Mouse (Mus musculus): ENCODE measurements at regions not wholly inside any gene's neighbourhood (a gene's known extent, or its start where the extent isn't known, plus 50 kb on each side); places are given as distances from the start of the nearest gene placed in this dataset.

GRCm38 (mm10) chr1:55888711-55889366 is 483.1 kb downstream of the Plcl1 start:
- DNase-seq (ENCODE audit: low spot score in 2 of 2): no peak

- DNase-seq (ENCODE audit: low spot score in 2 of 2): no peak
Observed at GRCm38 (mm10) chr1:55890511-55891151, 484.9 kb downstream of the Plcl1 start.

GRCm38 (mm10) chr1:55891894-55892293 is 486.2 kb downstream of the Plcl1 start:
- DNase-seq (ENCODE audit: low spot score in 2 of 2): no peak

- no peak for DNase-seq (ENCODE audit: low spot score in 2 of 2)
Observed at GRCm38 (mm10) chr1:55897572-55897971, 491.9 kb downstream of the Plcl1 start.

- no peak for DNase-seq (ENCODE audit: low spot score in 2 of 2)
Observed at GRCm38 (mm10) chr1:55898031-55898430, 492.3 kb downstream of the Plcl1 start.

- DNase-seq (ENCODE audit: low spot score in 2 of 2): no peak
Observed at GRCm38 (mm10) chr1:55900033-55900432, 494.3 kb downstream of the Plcl1 start.

- no peak for DNase-seq (ENCODE audit: low spot score in 2 of 2)
Observed at GRCm38 (mm10) chr1:55903177-55903576, 497.5 kb downstream of the Plcl1 start.

GRCm38 (mm10) chr1:55904571-55904970 is 498.9 kb downstream of the Plcl1 start:
- DNase-seq (ENCODE audit: low spot score in 2 of 2): no peak

GRCm38 (mm10) chr1:55905232-55905631 is 499.5 kb downstream of the Plcl1 start:
- DNase-seq (ENCODE audit: low spot score in 2 of 2): no peak

GRCm38 (mm10) chr1:55910024-55910423 is 504.3 kb downstream of the Plcl1 start:
- no peak for DNase-seq (ENCODE audit: low spot score in 2 of 2)

GRCm38 (mm10) chr1:55914284-55914683 is 508.6 kb downstream of the Plcl1 start:
- no peak for DNase-seq (ENCODE audit: low spot score in 2 of 2)

- no peak for DNase-seq (ENCODE audit: low spot score in 2 of 2)
Observed at GRCm38 (mm10) chr1:55915940-55916339, 510.2 kb downstream of the Plcl1 start.

- DNase-seq (ENCODE audit: low spot score in 2 of 2): no peak
Observed at GRCm38 (mm10) chr1:55919516-55919915, 513.8 kb downstream of the Plcl1 start.

GRCm38 (mm10) chr1:55946786-55947549 is 541.2 kb downstream of the Plcl1 start:
- no peak for DNase-seq (ENCODE audit: low spot score in 2 of 2)

GRCm38 (mm10) chr1:55947618-55948283 is 542.0 kb downstream of the Plcl1 start:
- no peak for DNase-seq (ENCODE audit: low spot score in 2 of 2)

GRCm38 (mm10) chr1:55949606-55950005 is 543.9 kb downstream of the Plcl1 start:
- no peak for DNase-seq (ENCODE audit: low spot score in 2 of 2)

- no peak for DNase-seq (ENCODE audit: low spot score in 2 of 2)
Observed at GRCm38 (mm10) chr1:55957804-55958445, 552.2 kb downstream of the Plcl1 start.

- DNase-seq (ENCODE audit: low spot score in 2 of 2): peak; percentile 3 to 4
Observed at GRCm38 (mm10) chr1:55960291-55960690, 554.6 kb downstream of the Plcl1 start.

- no peak for DNase-seq (ENCODE audit: low spot score in 2 of 2)
Observed at GRCm38 (mm10) chr1:55963867-55964266, 558.1 kb downstream of the Plcl1 start.

- no peak for DNase-seq (ENCODE audit: low spot score in 2 of 2)
Observed at GRCm38 (mm10) chr1:55966273-55966672, 560.6 kb downstream of the Plcl1 start.

GRCm38 (mm10) chr1:55967869-55968268 is 562.1 kb downstream of the Plcl1 start:
- DNase-seq (ENCODE audit: low spot score in 2 of 2): no peak

GRCm38 (mm10) chr1:55977796-55978195 is 572.1 kb downstream of the Plcl1 start:
- DNase-seq (ENCODE audit: low spot score in 2 of 2): no peak

Data from spleen, postnatal 36 days (tissue).